11 mouse cellular contexts compared by ENCODE assay signal in the genomic region with DNA sequence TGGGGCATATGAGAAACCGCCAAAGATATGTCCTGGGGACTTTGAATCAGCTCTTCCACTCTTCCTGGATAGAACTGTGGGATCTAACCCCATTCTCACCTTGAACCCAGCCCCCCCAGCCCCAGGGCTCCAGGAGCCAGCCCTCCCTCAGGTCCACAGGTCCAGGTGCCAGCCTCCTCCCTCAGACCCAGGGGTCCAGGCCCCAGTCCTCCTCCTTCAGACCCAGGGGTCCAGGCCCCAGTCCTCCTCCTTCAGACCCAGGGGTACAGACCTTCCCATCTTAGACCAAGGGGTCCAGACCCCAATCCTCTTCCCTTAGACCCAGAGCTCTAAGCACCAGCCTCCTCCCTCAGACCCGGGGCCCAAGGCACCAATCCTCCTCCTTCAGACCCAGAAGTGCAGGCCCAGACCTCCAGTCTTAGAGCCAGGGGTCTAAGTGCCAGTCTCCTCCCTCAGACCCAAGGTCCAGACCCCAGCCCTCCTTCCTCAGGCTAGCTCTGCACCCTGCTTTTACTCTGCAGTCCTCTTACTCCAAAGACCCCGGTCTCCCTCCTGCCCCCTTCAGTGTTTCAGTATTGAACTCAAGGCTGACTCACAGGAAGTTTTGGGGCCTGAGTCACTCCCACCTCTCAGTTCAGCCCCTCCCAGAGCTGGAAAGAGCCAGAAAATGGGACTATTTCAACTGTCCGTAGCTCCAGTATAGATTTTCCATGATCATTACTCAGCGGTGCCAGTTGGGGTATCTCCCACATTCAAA. TPM values are rescaled to one million over a fixed set of nuclear protein-coding genes. Genes with fewer than 3 reads are reported as not detected.
DNase-seq lines count a peak whose midpoint lies in the region; ATAC-seq lines count a peak whose summit lies in the region.
"Had no signal": no experiment of that assay in that cellular context is flagged by ENCODE, and none has a peak within 500 bp of the region (broad histone marks: within the 10 kb centered on the region; RNA-seq: fewer than 3 reads in every experiment).

No protein-coding gene starts in this region.

- H3K27ac ChIP-seq in neural tube, embryonic 12.5 days: no peak overlapping the region
- no peak overlapping the region for H3K27ac ChIP-seq in neural tube, embryonic 15.5 days (replicated peaks)
- no peak overlapping the region for H3K27ac ChIP-seq in forebrain, embryonic 14.5 days (ENCODE audit: low read depth, low read length)
- peak overlapping the region; percentile 100 for H3K27ac ChIP-seq in liver, embryonic 12.5 days
- H3K27ac ChIP-seq in stomach, embryonic 16.5 days (ENCODE audit: low read length): no peak overlapping the region

- H3K4me3 ChIP-seq in neural tube, embryonic 12.5 days: no peak overlapping the region
- no peak overlapping the region for H3K4me3 ChIP-seq in neural tube, embryonic 15.5 days (replicated peaks)
- no peak overlapping the region for H3K4me3 ChIP-seq in forebrain, embryonic 14.5 days (ENCODE audit: low read depth, low read length)
- no peak overlapping the region for H3K4me3 ChIP-seq in liver, embryonic 12.5 days
- H3K4me3 ChIP-seq in stomach, embryonic 16.5 days (replicated peaks; ENCODE audit: low read length): no peak overlapping the region

- DNase-seq in forebrain, embryonic 14.5 days (ENCODE audit: low spot score): no peak
- no peak for DNase-seq in urinary bladder, adult 2 months (ENCODE audit: low spot score)
- no peak for DNase-seq in urinary bladder, adult 18-20 months (ENCODE audit: low spot score in 2 of 2)
- no peak for DNase-seq in layer of hippocampus, adult 8-10 months (ENCODE audit: low spot score in 2 of 2)

- peak; percentile 39; the same call in 1 of the 2 replicates for ATAC-seq in neural tube, embryonic 12.5 days (ENCODE audit: low FRiP score, low read depth)
- no peak for ATAC-seq in neural tube, embryonic 15.5 days (ENCODE audit: low FRiP score)
- peak; percentile 22; the same call in 1 of the 2 replicates for ATAC-seq in forebrain, embryonic 14.5 days
- ATAC-seq in liver, embryonic 12.5 days: no peak
- no peak for ATAC-seq in stomach, embryonic 16.5 days (ENCODE audit: insufficient read depth, low FRiP score)

- H3K9ac ChIP-seq in neural tube, embryonic 12.5 days: no peak overlapping the region
- no peak overlapping the region for H3K9ac ChIP-seq in neural tube, embryonic 15.5 days (replicated peaks)
- no peak overlapping the region for H3K9ac ChIP-seq in forebrain, embryonic 14.5 days (ENCODE audit: low read length)
- H3K9ac ChIP-seq in liver, embryonic 12.5 days: peak overlapping the region; percentile 60
- peak overlapping the region; percentile 47; the same call in 1 of the 2 replicates for H3K9ac ChIP-seq in stomach, embryonic 16.5 days (ENCODE audit: low read length)
- H3K9ac ChIP-seq: lung, embryonic 14.5 days had no signal

- no peak overlapping the region for H3K4me2 ChIP-seq in neural tube, embryonic 12.5 days (replicated peaks)
- no peak overlapping the region for H3K4me2 ChIP-seq in neural tube, embryonic 15.5 days
- H3K4me2 ChIP-seq in forebrain, embryonic 14.5 days (ENCODE audit: low read length): no peak overlapping the region
- H3K4me2 ChIP-seq in liver, embryonic 12.5 days: 0 out of 2 replicates have a peak overlapping the region, but pooled peaks have one; percentile 10
- no peak overlapping the region for H3K4me2 ChIP-seq in stomach, embryonic 16.5 days (ENCODE audit: low read depth, low read length)
- H3K4me2 ChIP-seq: lung, embryonic 14.5 days had no signal

- no peaks in the 10 kb centered on the region; the same call in 1 of the 2 replicates for H3K9me3 ChIP-seq in neural tube, embryonic 12.5 days
- H3K9me3 ChIP-seq in neural tube, embryonic 15.5 days (replicated peaks): no peaks in the 10 kb centered on the region
- no peaks in the 10 kb centered on the region for H3K9me3 ChIP-seq in forebrain, embryonic 14.5 days (replicated peaks; ENCODE audit: control insufficient read depth, low read length)
- H3K9me3 ChIP-seq in liver, embryonic 12.5 days (replicated peaks): no peaks in the 10 kb centered on the region
- no peaks in the 10 kb centered on the region for H3K9me3 ChIP-seq in stomach, embryonic 16.5 days (replicated peaks; ENCODE audit: control insufficient read depth, low read length)

- H3K36me3 ChIP-seq in neural tube, embryonic 12.5 days: no peaks in the 10 kb centered on the region
- no peaks in the 10 kb centered on the region for H3K36me3 ChIP-seq in neural tube, embryonic 15.5 days
- H3K36me3 ChIP-seq in forebrain, embryonic 14.5 days (ENCODE audit: control insufficient read depth, insufficient read depth, low read length): no peaks in the 10 kb centered on the region
- no peaks in the 10 kb centered on the region for H3K36me3 ChIP-seq in liver, embryonic 12.5 days
- H3K36me3 ChIP-seq in stomach, embryonic 16.5 days (ENCODE audit: control insufficient read depth, insufficient read depth, low read length): no peaks in the 10 kb centered on the region

- H3K27me3 ChIP-seq in neural tube, embryonic 12.5 days (replicated peaks): no peaks in the 10 kb centered on the region; the same call in 1 of the 2 replicates
- H3K27me3 ChIP-seq in neural tube, embryonic 15.5 days (replicated peaks): no peaks in the 10 kb centered on the region; the same call in 1 of the 2 replicates
- 0 out of 2 replicates have a peak, but pooled peaks cover 3% of the 10 kb centered on the region for H3K27me3 ChIP-seq in forebrain, embryonic 14.5 days (replicated peaks; ENCODE audit: control insufficient read depth, insufficient read depth, low read length)
- peaks cover 21% of the 10 kb centered on the region for H3K27me3 ChIP-seq in liver, embryonic 12.5 days (replicated peaks)
- no peaks in the 10 kb centered on the region for H3K27me3 ChIP-seq in stomach, embryonic 16.5 days (ENCODE audit: control insufficient read depth, insufficient read depth, low read length)

- peaks cover 8% of the 10 kb centered on the region; the same call in 1 of the 2 replicates for H3K4me1 ChIP-seq in neural tube, embryonic 12.5 days
- H3K4me1 ChIP-seq in neural tube, embryonic 15.5 days: no peaks in the 10 kb centered on the region
- no peaks in the 10 kb centered on the region for H3K4me1 ChIP-seq in forebrain, embryonic 14.5 days (ENCODE audit: control insufficient read depth, insufficient read depth, low read length)
- H3K4me1 ChIP-seq in liver, embryonic 12.5 days: peaks cover 73% of the 10 kb centered on the region
- H3K4me1 ChIP-seq in stomach, embryonic 16.5 days (ENCODE audit: control insufficient read depth, insufficient read depth, low read length): peaks cover 9% of the 10 kb centered on the region

- 82% methylated on average over 5 of the region's 5 CpGs for WGBS in neural tube, embryonic 12.5 days
- 82% methylated on average over 5 of the region's 5 CpGs for WGBS in neural tube, embryonic 15.5 days
- 75% methylated on average over 5 of the region's 5 CpGs for WGBS in forebrain, embryonic 14.5 days
- WGBS in liver, embryonic 12.5 days (ENCODE audit: insufficient replicate concordance): 63% methylated on average over 5 of the region's 5 CpGs
- WGBS in stomach, embryonic 16.5 days: 72% methylated on average over 5 of the region's 5 CpGs

RNA-seq across cellular contexts. Expression of a gene that starts 4.6 kb away (rescaled TPM):
- polyA plus RNA-seq in neural tube, embryonic 12.5 days (2016; fragmentation: Nextera tagmentation; extraction: Ambion mirVana): 1.7 and 2.3 TPM in 2 replicates
- 3.0 and 11.2 TPM in 2 replicates for polyA plus RNA-seq in neural tube, embryonic 15.5 days (2015; fragmentation: Nextera tagmentation; extraction: Ambion mirVana)
- polyA plus RNA-seq in forebrain, embryonic 14.5 days (2014; fragmentation: Nextera tagmentation; extraction: Ambion mirVana): 0.09 and 0.53 TPM in 2 replicates
- 159 and 161 TPM in 2 replicates for polyA plus RNA-seq in liver, embryonic 12.5 days (2016; fragmentation: Nextera tagmentation; extraction: Ambion mirVana)
- 7.4 and 8.5 TPM in 2 replicates for polyA plus RNA-seq in stomach, embryonic 16.5 days (2015; fragmentation: Nextera tagmentation; extraction: Ambion mirVana)
- 47.4 and 50.6 TPM in 2 replicates for polyA plus RNA-seq in urinary bladder, adult 2 months (2012; rRNA removed)
- total RNA-seq in layer of hippocampus, adult 8-10 months (2022): 1 to 10 TPM in 1 of 4 experiments, under 1 TPM in 2, not detected in 1; 0.27 to 1.2 (median 0.90) TPM

RNA-seq across cellular contexts. Expression of a gene that starts 16.4 kb away (rescaled TPM):
- not detected in 2 replicates for polyA plus RNA-seq in neural tube, embryonic 12.5 days (2016; fragmentation: Nextera tagmentation; extraction: Ambion mirVana)
- polyA plus RNA-seq in neural tube, embryonic 15.5 days (2015; fragmentation: Nextera tagmentation; extraction: Ambion mirVana): 0.06 TPM in 1 of 2 replicates, not detected in the other
- polyA plus RNA-seq in forebrain, embryonic 14.5 days (2014; fragmentation: Nextera tagmentation; extraction: Ambion mirVana): not detected in 2 replicates
- polyA plus RNA-seq in liver, embryonic 12.5 days (2016; fragmentation: Nextera tagmentation; extraction: Ambion mirVana): not detected in 2 replicates
- 11.6 and 36.4 TPM in 2 replicates for polyA plus RNA-seq in stomach, embryonic 16.5 days (2015; fragmentation: Nextera tagmentation; extraction: Ambion mirVana)
- polyA plus RNA-seq in urinary bladder, adult 2 months (2012; rRNA removed): not detected in 2 replicates
- total RNA-seq in layer of hippocampus, adult 8-10 months (2022): not detected
- total RNA-seq: gastrocnemius, adult 8-10 months had no signal
- polyA plus RNA-seq: kidney, embryonic 14.5 days; lung, embryonic 14.5 days had no signal

RNA-seq across cellular contexts. Expression of a gene that starts 31.7 kb away (rescaled TPM):
- polyA plus RNA-seq in neural tube, embryonic 12.5 days (2016; fragmentation: Nextera tagmentation; extraction: Ambion mirVana): not detected in 2 replicates
- 0.24 and 0.29 TPM in 2 replicates for polyA plus RNA-seq in neural tube, embryonic 15.5 days (2015; fragmentation: Nextera tagmentation; extraction: Ambion mirVana)
- 0.20 TPM in 1 of 2 replicates, not detected in the other for polyA plus RNA-seq in forebrain, embryonic 14.5 days (2014; fragmentation: Nextera tagmentation; extraction: Ambion mirVana)
- not detected in 2 replicates for polyA plus RNA-seq in liver, embryonic 12.5 days (2016; fragmentation: Nextera tagmentation; extraction: Ambion mirVana)
- polyA plus RNA-seq in stomach, embryonic 16.5 days (2015; fragmentation: Nextera tagmentation; extraction: Ambion mirVana): 0.15 TPM in 1 of 2 replicates, not detected in the other
- 0.19 TPM in 2 replicates for polyA plus RNA-seq in urinary bladder, adult 2 months (2012; rRNA removed)
- total RNA-seq in layer of hippocampus, adult 8-10 months (2022): not detected
- total RNA-seq: gastrocnemius, adult 8-10 months had no signal
- polyA plus RNA-seq: lung, embryonic 14.5 days had no signal

RNA-seq across cellular contexts. Expression of a gene that starts 34.0 kb away (rescaled TPM):
- polyA plus RNA-seq in neural tube, embryonic 12.5 days (2016; fragmentation: Nextera tagmentation; extraction: Ambion mirVana): 29.7 and 30.6 TPM in 2 replicates
- polyA plus RNA-seq in neural tube, embryonic 15.5 days (2015; fragmentation: Nextera tagmentation; extraction: Ambion mirVana): 34.4 and 38.3 TPM in 2 replicates
- polyA plus RNA-seq in forebrain, embryonic 14.5 days (2014; fragmentation: Nextera tagmentation; extraction: Ambion mirVana): 23.4 and 26.1 TPM in 2 replicates
- 22.9 and 23.5 TPM in 2 replicates for polyA plus RNA-seq in liver, embryonic 12.5 days (2016; fragmentation: Nextera tagmentation; extraction: Ambion mirVana)
- polyA plus RNA-seq in stomach, embryonic 16.5 days (2015; fragmentation: Nextera tagmentation; extraction: Ambion mirVana): 19.5 and 21.3 TPM in 2 replicates
- 37.6 and 37.7 TPM in 2 replicates for polyA plus RNA-seq in urinary bladder, adult 2 months (2012; rRNA removed)
- total RNA-seq in layer of hippocampus, adult 8-10 months (2022): 10 to 100 TPM; 33.8 to 49.8 (median 44.0) TPM

RNA-seq across cellular contexts. Expression of a gene that starts 49.0 kb away (rescaled TPM):
- 16.3 and 18.4 TPM in 2 replicates for polyA plus RNA-seq in neural tube, embryonic 12.5 days (2016; fragmentation: Nextera tagmentation; extraction: Ambion mirVana)
- polyA plus RNA-seq in neural tube, embryonic 15.5 days (2015; fragmentation: Nextera tagmentation; extraction: Ambion mirVana): 20.0 and 20.2 TPM in 2 replicates
- 20.5 and 21.6 TPM in 2 replicates for polyA plus RNA-seq in forebrain, embryonic 14.5 days (2014; fragmentation: Nextera tagmentation; extraction: Ambion mirVana)
- polyA plus RNA-seq in liver, embryonic 12.5 days (2016; fragmentation: Nextera tagmentation; extraction: Ambion mirVana): 3.0 and 3.6 TPM in 2 replicates
- polyA plus RNA-seq in stomach, embryonic 16.5 days (2015; fragmentation: Nextera tagmentation; extraction: Ambion mirVana): 9.0 and 10.3 TPM in 2 replicates
- polyA plus RNA-seq in urinary bladder, adult 2 months (2012; rRNA removed): 10.5 and 11.0 TPM in 2 replicates
- total RNA-seq in layer of hippocampus, adult 8-10 months (2022): 10 to 100 TPM; 14.4 to 18.3 (median 15.6) TPM

Comparison
In these comparisons a context has a peak if more than half of its experiments do, and no peak if none do; other contexts are left out.
1. ATAC-seq: peak in neural tube, embryonic 12.5 days (single experiment) and forebrain, embryonic 14.5 days (single experiment); none in neural tube, embryonic 15.5 days (single experiment), liver, embryonic 12.5 days (single experiment) and stomach, embryonic 16.5 days (single experiment).
2. H3K9ac ChIP-seq: peak in liver, embryonic 12.5 days (single experiment) and stomach, embryonic 16.5 days (single experiment); none in neural tube, embryonic 12.5 days (single experiment), neural tube, embryonic 15.5 days (single experiment) and forebrain, embryonic 14.5 days (single experiment).
3. RNA of a gene that starts 16.4 kb away (polyA plus RNA-seq): 11.6 to 36.4 TPM in stomach, embryonic 16.5 days; 0.06 TPM in neural tube, embryonic 15.5 days, not detected in urinary bladder, adult 2 months, not detected in neural tube, embryonic 12.5 days, not detected in forebrain, embryonic 14.5 days and not detected in liver, embryonic 12.5 days; every median in the first group is over 10 times any median in the second.